Mouse (Mus musculus): Measurements from ENCODE around the gene Tmem255b. TPM values are rescaled to one million over a fixed set of nuclear protein-coding genes. Genes with fewer than 3 reads are reported as not detected.
A peak's percentile ranks its signal among the peaks of the same experiment; 100 is the strongest.

Gene Tmem255b
- polyA plus RNA-seq, 1 experiment from 2014 or later: 0.57 TPM

- ATAC-seq: no peak
- TF ChIP-seq EP300 (IDR thresholded peaks at IDR 0.05) (no peak), CTCF (IDR thresholded peaks at IDR 0.05) (no peak)
- no peak overlapping the region for H3K27ac ChIP-seq (ENCODE audit: low read length)
Observed at GRCm38 (mm10) chr8:13454341-13455113, 19.5 kb downstream of the Tmem255b start.

GRCm38 (mm10) chr8:13455295-13455694 lies 20.3 kb downstream of the Tmem255b start:
- Histone ChIP-seq H3K4me1 (ENCODE audit: insufficient read depth, low read depth, low read length) (no peaks in the 10 kb centered on the region), H3K9me3 (ENCODE audit: low read length) (no peaks in the 10 kb centered on the region), H3K4me2 (replicated peaks; ENCODE audit: low read depth, low read length) (no peak overlapping the region), H3K27ac (ENCODE audit: low read length) (no peak overlapping the region), H3K9ac (replicated peaks; ENCODE audit: low read depth) (no peak overlapping the region), H3K4me3 (ENCODE audit: low read depth, low read length) (no peak overlapping the region), H3K36me3 (ENCODE audit: insufficient read depth, low read length) (no peaks in the 10 kb centered on the region), H3K27me3 (replicated peaks; ENCODE audit: insufficient read depth, low read length) (no peaks in the 10 kb centered on the region)
- DNase-seq (ENCODE audit: low spot score) (peak; percentile 59), ATAC-seq (peak; percentile 71)
- 8% methylated on average over 2 of the region's 2 CpGs for WGBS
- peak; percentile 92 for TF ChIP-seq CTCF (IDR thresholded peaks at IDR 0.05)
- no peak for TF ChIP-seq EP300 (IDR thresholded peaks at IDR 0.05)

More at GRCm38 (mm10) chr8:13454341-13455113, 19.5 kb downstream of the Tmem255b start:
- DNase-seq (ENCODE audit: low spot score): no peak
- Histone ChIP-seq H3K27me3 (replicated peaks; ENCODE audit: insufficient read depth, low read length) (no peaks in the 10 kb centered on the region), H3K9me3 (ENCODE audit: low read length) (no peaks in the 10 kb centered on the region), H3K9ac (replicated peaks; ENCODE audit: low read depth) (no peak overlapping the region), H3K4me1 (ENCODE audit: insufficient read depth, low read depth, low read length) (no peaks in the 10 kb centered on the region), H3K4me2 (replicated peaks; ENCODE audit: low read depth, low read length) (no peak overlapping the region), H3K4me3 (ENCODE audit: low read depth, low read length) (no peak overlapping the region), H3K36me3 (ENCODE audit: insufficient read depth, low read length) (no peaks in the 10 kb centered on the region)
- 66% methylated on average over 8 of the region's 8 CpGs for WGBS

GRCm38 (mm10) chr8:13459431-13459830 lies 24.4 kb downstream of the Tmem255b start:
- no peaks in the 10 kb centered on the region for H3K36me3 ChIP-seq (ENCODE audit: insufficient read depth, low read length)
- whole genome bisulfite sequencing: 89% methylated on average over 4 of the region's 4 CpGs
- TF ChIP-seq EP300 (IDR thresholded peaks at IDR 0.05) (no peak), CTCF (IDR thresholded peaks at IDR 0.05) (no peak)
- no peak overlapping the region for H3K27ac ChIP-seq (ENCODE audit: low read length)
- H3K4me1 ChIP-seq (ENCODE audit: insufficient read depth, low read depth, low read length): peaks cover 10% of the 10 kb centered on the region; the same call in 1 of the 2 replicates
- ATAC-seq (no peak), DNase-seq (ENCODE audit: low spot score) (no peak)
- H3K27me3 ChIP-seq (replicated peaks; ENCODE audit: insufficient read depth, low read length): no peaks in the 10 kb centered on the region
- H3K9me3 ChIP-seq (ENCODE audit: low read length): no peaks in the 10 kb centered on the region
- H3K4me3 ChIP-seq (ENCODE audit: low read depth, low read length): no peak overlapping the region
- H3K9ac ChIP-seq (replicated peaks; ENCODE audit: low read depth): no peak overlapping the region
- H3K4me2 ChIP-seq (replicated peaks; ENCODE audit: low read depth, low read length): no peak overlapping the region

- Histone ChIP-seq H3K36me3 (ENCODE audit: insufficient read depth, low read length) (peaks cover 5% of the 10 kb centered on the region; the same call in 1 of the 2 replicates), H3K27me3 (replicated peaks; ENCODE audit: insufficient read depth, low read length) (no peaks in the 10 kb centered on the region), H3K4me3 (ENCODE audit: low read depth, low read length) (no peak overlapping the region), H3K9me3 (ENCODE audit: low read length) (no peaks in the 10 kb centered on the region), H3K4me1 (ENCODE audit: insufficient read depth, low read depth, low read length) (peaks cover 10% of the 10 kb centered on the region; the same call in 1 of the 2 replicates), H3K9ac (replicated peaks; ENCODE audit: low read depth) (no peak overlapping the region), H3K27ac (ENCODE audit: low read length) (no peak overlapping the region), H3K4me2 (replicated peaks; ENCODE audit: low read depth, low read length) (no peak overlapping the region)
- DNase-seq (ENCODE audit: low spot score) (no peak), ATAC-seq (no peak)
- no peak for TF ChIP-seq EP300 (IDR thresholded peaks at IDR 0.05)
- TF ChIP-seq CTCF (IDR thresholded peaks at IDR 0.05): no peak
- WGBS: 65% methylated on average over 17 of the region's 17 CpGs
Observed at GRCm38 (mm10) chr8:13461085-13461765, 26.2 kb downstream of the Tmem255b start.

GRCm38 (mm10) chr8:13461843-13462242 lies 26.9 kb downstream of the Tmem255b start:
- 35% methylated on average over 4 of the region's 4 CpGs for WGBS
- Histone ChIP-seq H3K4me1 (ENCODE audit: insufficient read depth, low read depth, low read length) (peaks cover 10% of the 10 kb centered on the region; the same call in 1 of the 2 replicates), H3K4me3 (ENCODE audit: low read depth, low read length) (no peak overlapping the region), H3K27ac (ENCODE audit: low read length) (no peak overlapping the region), H3K9me3 (ENCODE audit: low read length) (no peaks in the 10 kb centered on the region), H3K27me3 (replicated peaks; ENCODE audit: insufficient read depth, low read length) (no peaks in the 10 kb centered on the region), H3K4me2 (replicated peaks; ENCODE audit: low read depth, low read length) (no peak overlapping the region), H3K36me3 (ENCODE audit: insufficient read depth, low read length) (peaks cover 6% of the 10 kb centered on the region; the same call in 1 of the 2 replicates), H3K9ac (replicated peaks; ENCODE audit: low read depth) (no peak overlapping the region)
- DNase-seq (ENCODE audit: low spot score): peak; percentile 68
- ATAC-seq: peak; percentile 65
- TF ChIP-seq CTCF (IDR thresholded peaks at IDR 0.05) (peak; percentile 86), EP300 (IDR thresholded peaks at IDR 0.05) (no peak)

GRCm38 (mm10) chr8:13462392-13462791 lies 27.4 kb downstream of the Tmem255b start:
- Histone ChIP-seq H3K27ac (ENCODE audit: low read length) (no peak overlapping the region), H3K4me3 (ENCODE audit: low read depth, low read length) (no peak overlapping the region), H3K36me3 (ENCODE audit: insufficient read depth, low read length) (peaks cover 6% of the 10 kb centered on the region; the same call in 1 of the 2 replicates), H3K9ac (replicated peaks; ENCODE audit: low read depth) (no peak overlapping the region), H3K4me2 (replicated peaks; ENCODE audit: low read depth, low read length) (no peak overlapping the region), H3K27me3 (replicated peaks; ENCODE audit: insufficient read depth, low read length) (no peaks in the 10 kb centered on the region), H3K4me1 (ENCODE audit: insufficient read depth, low read depth, low read length) (peaks cover 10% of the 10 kb centered on the region; the same call in 1 of the 2 replicates), H3K9me3 (ENCODE audit: low read length) (no peaks in the 10 kb centered on the region)
- DNase-seq (ENCODE audit: low spot score) (peak; percentile 67), ATAC-seq (peak; percentile 70)
- no peak; the same call in 1 of the 2 replicates for TF ChIP-seq CTCF (IDR thresholded peaks at IDR 0.05)
- TF ChIP-seq EP300 (IDR thresholded peaks at IDR 0.05): no peak
- WGBS: 17% methylated on average over 10 of the region's 10 CpGs
